Mouse (Mus musculus) liver, embryonic 15.5 days (tissue): ENCODE measurements at regions not wholly inside any gene's neighbourhood (a gene's known extent, or its start where the extent isn't known, plus 50 kb on each side); places are given as distances from the start of the nearest gene placed in this dataset.

Source experiments
- ATAC-seq: fragments of 200-750 bp; cut with Nextera tagmentation; 2 replicates; pipeline ENCODE4 v1.8.0; 2017; ENCODE audit warnings: moderate number of reproducible peaks, mild to moderate bottlenecking, moderate library complexity; ENCODE audit not compliant: insufficient read depth
- H3K27ac ChIP-seq: fragments of 300-500 bp; sonication (generic); replicated peaks from 2 replicates; pipeline ENCODE4 v1.5.1; 2015; ENCODE audit warnings: mild to moderate bottlenecking, inconsistent platforms
- H3K27me3 ChIP-seq: fragments of 300-500 bp; sonication (generic); 2 replicates; pipeline ENCODE4 v1.6.1; 2015; ENCODE audit warnings: mild to moderate bottlenecking, inconsistent platforms
- H3K36me3 ChIP-seq: fragments of 300-500 bp; sonication (generic); replicated peaks from 2 replicates; pipeline ENCODE4 v1.6.1; 2015; ENCODE audit warnings: moderate library complexity, mild to moderate bottlenecking, inconsistent platforms
- H3K4me1 ChIP-seq: fragments of 300-500 bp; sonication (generic); replicated peaks from 2 replicates; pipeline ENCODE4 v1.6.1; 2015; ENCODE audit warnings: inconsistent platforms
- H3K4me2 ChIP-seq: fragments of 300-500 bp; sonication (generic); 2 replicates; pipeline ENCODE4 v1.6.1; 2015; ENCODE audit warnings: moderate library complexity, mild to moderate bottlenecking, inconsistent platforms
- H3K4me3 ChIP-seq: fragments of 300-500 bp; sonication (generic); replicated peaks from 2 replicates; pipeline ENCODE4 v1.5.1; 2015; ENCODE audit warnings: mild to moderate bottlenecking, inconsistent platforms
- H3K9ac ChIP-seq: fragments of 300-500 bp; sonication (generic); 2 replicates; pipeline ENCODE4 v1.6.1; 2015; ENCODE audit warnings: moderate library complexity, mild to moderate bottlenecking, inconsistent platforms
- H3K9me3 ChIP-seq: fragments of 300-500 bp; sonication (generic); replicated peaks from 2 replicates; pipeline ENCODE4 v1.6.1; 2016; ENCODE audit warnings: inconsistent platforms
- WGBS: fragments of 180-500 bp; shearing (Covaris S2); methylation state at CpG from one replicate; pipeline ENCODE4 v1.1.7; 2015; ENCODE audit warnings: mixed read lengths; ENCODE audit not compliant: insufficient replicate concordance; 5-methylcytosine and 5-hydroxymethylcytosine counted together

- 0 out of 2 replicates have a peak, but pooled peaks cover 5% of the 10 kb centered on the region for H3K4me1 ChIP-seq
- no peak overlapping the region for H3K9ac ChIP-seq
- peak overlapping the region; percentile 29 for H3K4me3 ChIP-seq
- H3K4me2 ChIP-seq: peak overlapping the region; percentile 55
- 1% methylated on average over 46 of the region's 46 CpGs for WGBS
- no peak for ATAC-seq
- H3K27me3 ChIP-seq: peaks cover 96% of the 10 kb centered on the region
- no peaks in the 10 kb centered on the region for H3K36me3 ChIP-seq
- H3K9me3 ChIP-seq: no peaks in the 10 kb centered on the region
- H3K27ac ChIP-seq: no peak overlapping the region
Measured at GRCm38 (mm10) chr15:103102068-103102840, 64.6 kb downstream of the Smug1 start.

GRCm38 (mm10) chr15:103100121-103100520 lies 66.8 kb downstream of the Smug1 start:
- H3K27me3 ChIP-seq: peaks cover 95% of the 10 kb centered on the region
- no peak overlapping the region for H3K4me2 ChIP-seq
- H3K4me3 ChIP-seq: no peak overlapping the region
- 54% methylated on average over 4 of the region's 4 CpGs for WGBS
- no peak for ATAC-seq
- H3K9ac ChIP-seq: no peak overlapping the region
- no peak overlapping the region for H3K27ac ChIP-seq
- H3K36me3 ChIP-seq: no peaks in the 10 kb centered on the region
- no peaks in the 10 kb centered on the region for H3K9me3 ChIP-seq
- 0 out of 2 replicates have a peak, but pooled peaks cover 5% of the 10 kb centered on the region for H3K4me1 ChIP-seq

- WGBS: 46% methylated on average over 7 of the region's 7 CpGs
- H3K9me3 ChIP-seq: no peaks in the 10 kb centered on the region
- H3K9ac ChIP-seq: no peak overlapping the region
- peaks cover 83% of the 10 kb centered on the region for H3K27me3 ChIP-seq
- no peaks in the 10 kb centered on the region for H3K36me3 ChIP-seq
- H3K27ac ChIP-seq: no peak overlapping the region
- H3K4me2 ChIP-seq: no peak overlapping the region
- no peak for ATAC-seq
- H3K4me1 ChIP-seq: no peaks in the 10 kb centered on the region
- no peak overlapping the region for H3K4me3 ChIP-seq
Measured at GRCm38 (mm10) chr15:103094457-103094856, 72.4 kb downstream of the Smug1 start.

GRCm38 (mm10) chr15:103093655-103094054 lies 73.2 kb downstream of the Smug1 start:
- no peak overlapping the region for H3K4me2 ChIP-seq
- no peak overlapping the region for H3K27ac ChIP-seq
- H3K9ac ChIP-seq: no peak overlapping the region
- no peaks in the 10 kb centered on the region for H3K4me1 ChIP-seq
- no peaks in the 10 kb centered on the region for H3K9me3 ChIP-seq
- H3K4me3 ChIP-seq: no peak overlapping the region
- 58% methylated on average over 12 of the region's 12 CpGs for WGBS
- no peak for ATAC-seq
- H3K27me3 ChIP-seq: peaks cover 86% of the 10 kb centered on the region
- no peaks in the 10 kb centered on the region for H3K36me3 ChIP-seq

- no peak overlapping the region for H3K27ac ChIP-seq
- no peak overlapping the region for H3K4me3 ChIP-seq
- H3K9me3 ChIP-seq: no peaks in the 10 kb centered on the region
- H3K27me3 ChIP-seq: peaks cover 87% of the 10 kb centered on the region
- H3K9ac ChIP-seq: no peak overlapping the region
- no peak overlapping the region for H3K4me2 ChIP-seq
- ATAC-seq: no peak
- H3K36me3 ChIP-seq: no peaks in the 10 kb centered on the region
- H3K4me1 ChIP-seq: no peaks in the 10 kb centered on the region
Measured at GRCm38 (mm10) chr15:103092496-103092895, 73.8 kb downstream of the Hoxc4 start.

- WGBS: 33% methylated on average over 6 of the region's 6 CpGs
- H3K27me3 ChIP-seq: peaks cover 87% of the 10 kb centered on the region
Measured at GRCm38 (mm10) chr15:103090280-103091164, 71.8 kb downstream of the Hoxc4 start.

GRCm38 (mm10) chr15:103089852-103090251 lies 71.1 kb downstream of the Hoxc4 start:
- Histone ChIP-seq H3K27me3 (peaks cover 89% of the 10 kb centered on the region), H3K9me3 (no peaks in the 10 kb centered on the region), H3K4me2 (no peak overlapping the region), H3K27ac (no peak overlapping the region), H3K9ac (no peak overlapping the region), H3K36me3 (no peaks in the 10 kb centered on the region), H3K4me1 (peaks cover 5% of the 10 kb centered on the region; the same call in 1 of the 2 replicates), H3K4me3 (no peak overlapping the region)
- 14% methylated on average over 1 of the region's 1 CpGs for WGBS
- ATAC-seq: no peak

More at GRCm38 (mm10) chr15:103090280-103091164, 71.8 kb downstream of the Hoxc4 start:
- Histone ChIP-seq H3K4me1 (peaks cover 5% of the 10 kb centered on the region; the same call in 1 of the 2 replicates), H3K36me3 (no peaks in the 10 kb centered on the region), H3K9ac (no peak overlapping the region), H3K4me3 (no peak overlapping the region), H3K4me2 (no peak overlapping the region), H3K9me3 (no peaks in the 10 kb centered on the region), H3K27ac (no peak overlapping the region)
- ATAC-seq: no peak

- no peaks in the 10 kb centered on the region for H3K36me3 ChIP-seq
- no peak for ATAC-seq
- no peak overlapping the region for H3K4me3 ChIP-seq
- peaks cover 89% of the 10 kb centered on the region for H3K27me3 ChIP-seq
- no peak overlapping the region for H3K27ac ChIP-seq
- H3K4me2 ChIP-seq: no peak overlapping the region
- H3K4me1 ChIP-seq: peaks cover 5% of the 10 kb centered on the region; the same call in 1 of the 2 replicates
- no peaks in the 10 kb centered on the region for H3K9me3 ChIP-seq
- WGBS: 53% methylated on average over 1 of the region's 1 CpGs
- H3K9ac ChIP-seq: no peak overlapping the region
Measured at GRCm38 (mm10) chr15:103089440-103089839, 70.7 kb downstream of the Hoxc4 start.

- H3K4me3 ChIP-seq: no peak overlapping the region
- H3K27ac ChIP-seq: no peak overlapping the region
- peaks cover 5% of the 10 kb centered on the region; the same call in 1 of the 2 replicates for H3K4me1 ChIP-seq
- H3K9me3 ChIP-seq: no peaks in the 10 kb centered on the region
- WGBS: 20% methylated on average over 4 of the region's 4 CpGs
- no peak overlapping the region for H3K9ac ChIP-seq
- no peaks in the 10 kb centered on the region for H3K36me3 ChIP-seq
- no peak overlapping the region for H3K4me2 ChIP-seq
- no peak for ATAC-seq
- H3K27me3 ChIP-seq: peaks cover 97% of the 10 kb centered on the region
Measured at GRCm38 (mm10) chr15:103087204-103087603, 68.5 kb downstream of the Hoxc4 start.

- H3K4me1 ChIP-seq: peaks cover 5% of the 10 kb centered on the region; the same call in 1 of the 2 replicates
- ATAC-seq: no peak
- H3K9ac ChIP-seq: no peak overlapping the region
- H3K27me3 ChIP-seq: peaks cover 99% of the 10 kb centered on the region
- H3K36me3 ChIP-seq: no peaks in the 10 kb centered on the region
- H3K4me2 ChIP-seq: peak overlapping the region; percentile 42; the same call in 1 of the 2 replicates
- no peak overlapping the region for H3K27ac ChIP-seq
- no peaks in the 10 kb centered on the region for H3K9me3 ChIP-seq
- 15% methylated on average over 15 of the region's 15 CpGs for WGBS
- H3K4me3 ChIP-seq: no peak overlapping the region
Measured at GRCm38 (mm10) chr15:103086672-103087069, 67.9 kb downstream of the Hoxc4 start.
